Mouse (Mus musculus): ENCODE measurements around the gene Usp20.

DNA sequence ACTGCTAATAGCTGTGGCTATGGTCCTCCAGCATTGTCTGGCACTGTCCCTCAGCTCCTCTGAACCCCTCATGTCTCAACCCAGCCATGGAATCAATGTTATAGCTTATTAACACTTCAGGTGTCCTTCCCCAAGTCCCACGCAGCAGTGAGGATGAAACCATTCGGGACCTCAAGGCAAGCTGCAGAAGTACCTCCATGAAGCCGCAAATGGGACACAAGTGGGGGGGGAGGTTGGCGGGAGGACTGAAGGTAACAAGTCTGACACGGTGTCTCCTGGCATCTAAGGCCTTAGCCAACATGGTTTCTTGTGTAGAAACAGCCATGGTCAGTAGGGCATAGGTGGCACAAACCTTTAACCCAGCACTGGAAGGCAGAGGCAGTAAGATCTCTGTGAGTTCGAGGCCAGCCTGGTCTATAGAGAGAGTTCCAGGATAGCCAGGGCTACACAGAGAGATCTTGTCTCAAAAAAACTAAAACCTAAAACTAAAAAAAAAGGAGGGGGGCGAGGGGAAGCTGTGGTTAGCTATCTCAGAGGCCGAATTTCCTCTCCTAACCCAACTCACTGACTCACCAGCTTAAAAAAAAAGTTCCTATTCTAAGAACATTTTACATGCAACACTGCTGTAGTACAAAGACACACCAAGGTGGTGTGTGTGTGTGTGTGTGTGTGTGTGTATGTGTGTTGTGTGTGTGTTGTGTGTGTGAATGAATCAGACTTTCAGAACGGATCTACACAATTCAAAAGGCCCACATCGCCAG is 80.0 kb downstream of the Usp20 start:
- TF ChIP-seq CTCF (IDR thresholded peaks at IDR 0.05; ENCODE audit: insufficient read depth, low read depth, low read length) (no peak), POLR2A (IDR thresholded peaks at IDR 0.05; ENCODE audit: insufficient read depth, low read depth, low read length) (no peak)

Data from olfactory bulb, adult 2 months (tissue).